Mouse (Mus musculus): ENCODE measurements at regions not wholly inside any gene's neighbourhood (a gene's known extent, or its start where the extent isn't known, plus 50 kb on each side); places are given as distances from the start of the nearest gene placed in this dataset.

GRCm38 (mm10) chr7:72751501-72751917 lies 445.1 kb upstream of the Mctp2 start:
- peak; percentile 7 for DNase-seq

GRCm38 (mm10) chr7:72753053-72753559 lies 446.7 kb upstream of the Mctp2 start:
- no peak for DNase-seq

GRCm38 (mm10) chr7:72762711-72763110 lies 456.3 kb upstream of the Mctp2 start:
- no peak for DNase-seq

- no peak for DNase-seq
These were observed 462.3 kb upstream of the Mctp2 start for GRCm38 (mm10) chr7:72768705-72769104.

- no peak for DNase-seq
These were observed 467.8 kb upstream of the Mctp2 start for GRCm38 (mm10) chr7:72774031-72774770.

GRCm38 (mm10) chr7:72774771-72775119 lies 468.3 kb upstream of the Mctp2 start:
- no peak for DNase-seq

GRCm38 (mm10) chr7:72787306-72787705 lies 480.9 kb upstream of the Mctp2 start:
- DNase-seq, result no peak

- no peak for DNase-seq
These were observed 481.9 kb upstream of the Mctp2 start for GRCm38 (mm10) chr7:72788261-72788660.

- DNase-seq, result no peak
These were observed 515.7 kb upstream of the Mctp2 start for GRCm38 (mm10) chr7:72822142-72822541.

- DNase-seq, result no peak
These were observed 520.2 kb upstream of the Mctp2 start for GRCm38 (mm10) chr7:72826597-72826996.

- no peak for DNase-seq
These were observed 529.0 kb upstream of the Mctp2 start for GRCm38 (mm10) chr7:72835423-72835822.

GRCm38 (mm10) chr7:72836026-72836425 lies 529.6 kb upstream of the Mctp2 start:
- peak; percentile 2 for DNase-seq

GRCm38 (mm10) chr7:72836457-72836985 lies 530.1 kb upstream of the Mctp2 start:
- DNase-seq, result no peak

GRCm38 (mm10) chr7:72837992-72838655 lies 531.7 kb upstream of the Mctp2 start:
- no peak for DNase-seq

- no peak for DNase-seq
These were observed 524.0 kb upstream of the Rgma start for GRCm38 (mm10) chr7:72851346-72851745.

GRCm38 (mm10) chr7:72854501-72855002 lies 520.8 kb upstream of the Rgma start:
- DNase-seq, result no peak

GRCm38 (mm10) chr7:72866966-72867754 lies 508.1 kb upstream of the Rgma start:
- no peak for DNase-seq

- no peak for DNase-seq
These were observed 506.2 kb upstream of the Rgma start for GRCm38 (mm10) chr7:72869068-72869467.

- DNase-seq, result no peak
These were observed 474.5 kb upstream of the Rgma start for GRCm38 (mm10) chr7:72900816-72901215.

GRCm38 (mm10) chr7:72905891-72906290 lies 469.4 kb upstream of the Rgma start:
- DNase-seq, result no peak

- no peak for DNase-seq
These were observed 468.8 kb upstream of the Rgma start for GRCm38 (mm10) chr7:72906536-72906935.

GRCm38 (mm10) chr7:72926772-72927380 lies 448.4 kb upstream of the Rgma start:
- no peak for DNase-seq

GRCm38 (mm10) chr7:72938842-72939241 lies 436.5 kb upstream of the Rgma start:
- no peak for DNase-seq
